Mouse (Mus musculus) liver, embryonic 11.5 days (tissue): ENCODE measurements around the gene Fbxl13. TPM values are rescaled to one million over a fixed set of nuclear protein-coding genes. Genes with fewer than 3 reads are reported as not detected.

ENCODE experiments used
- ATAC-seq: fragments of 200-750 bp; cut with Nextera tagmentation; replicated peaks from 2 replicates; pipeline ENCODE4 v1.8.0; 2017; ENCODE audit warnings: moderate number of reproducible peaks, mild to moderate bottlenecking, moderate TSS enrichment, moderate library complexity; ENCODE audit not compliant: low FRiP score
- DNase-seq: peaks from one replicate; pipeline ENCODE4 v3.0.0-alpha.2; 2017; ENCODE audit warnings: low spot score
- H3K27ac ChIP-seq: fragments of 300-500 bp; sonication (generic); 2 replicates; pipeline ENCODE4 v1.5.1; 2014; ENCODE audit warnings: mild to moderate bottlenecking, low read depth, low read length, control low read depth
- H3K27me3 ChIP-seq: fragments of 300-500 bp; sonication (generic); replicated peaks from 2 replicates; pipeline ENCODE4 v1.6.1; 2014; ENCODE audit warnings: low read length, mixed read lengths; ENCODE audit not compliant: control insufficient read depth, insufficient read depth
- H3K36me3 ChIP-seq: fragments of 300-500 bp; sonication (generic); 2 replicates; pipeline ENCODE4 v1.6.1; 2014; ENCODE audit warnings: mild to moderate bottlenecking, low read length, moderate library complexity, mixed read lengths; ENCODE audit not compliant: control insufficient read depth, insufficient read depth
- H3K4me1 ChIP-seq: fragments of 300-500 bp; sonication (generic); replicated peaks from 2 replicates; pipeline ENCODE4 v1.6.1; 2014; ENCODE audit warnings: low read length, mixed read lengths; ENCODE audit not compliant: control insufficient read depth, insufficient read depth
- H3K4me2 ChIP-seq: fragments of 300-500 bp; sonication (generic); 2 replicates; pipeline ENCODE4 v1.6.1; 2014; ENCODE audit warnings: mild to moderate bottlenecking, control low read depth, moderate library complexity
- H3K4me3 ChIP-seq: fragments of 300-500 bp; sonication (generic); 2 replicates; pipeline ENCODE4 v1.5.1; 2014; ENCODE audit warnings: low read depth, low read length, control low read depth
- H3K9ac ChIP-seq: fragments of 300-500 bp; sonication (generic); 2 replicates; pipeline ENCODE4 v1.6.1; 2014; ENCODE audit warnings: low read depth, low read length, control low read depth
- H3K9me3 ChIP-seq: fragments of 300-500 bp; sonication (generic); 2 replicates; pipeline ENCODE4 v1.6.1; 2016; ENCODE audit warnings: low read length, inconsistent platforms, mixed read lengths; ENCODE audit not compliant: control insufficient read depth
- WGBS: fragments of 180-500 bp; shearing (Covaris S2); extraction: QIAGEN DNeasy Blood & Tissue Kit; methylation state at CpG from one replicate; pipeline ENCODE4 v1.1.7; 2014; 5-methylcytosine and 5-hydroxymethylcytosine counted together
- polyA plus RNA-seq: library from polyadenylated mRNA; unstranded; fragments of >200 nt; fragmentation: Nextera tagmentation; extraction: Ambion mirVana; gene quantifications from 2 replicates; pipeline ENCODE4 v1.2.1, GENCODE M21; 2014

The Fbxl13 gene
- polyA plus RNA-seq, 1 experiment from 2014 or later = 0.23 TPM

GRCm38 (mm10) chr5:21496881-21497280 lies 148.6 kb downstream of the Fbxl13 start:
- no peak overlapping the region for H3K9ac ChIP-seq
- WGBS = 65% methylated on average over 3 of the region's 3 CpGs
- H3K4me2 ChIP-seq = no peak overlapping the region
- H3K9me3 ChIP-seq = no peaks in the 10 kb centered on the region
- no peak overlapping the region for H3K4me3 ChIP-seq
- H3K27me3 ChIP-seq = no peaks in the 10 kb centered on the region
- no peak overlapping the region for H3K27ac ChIP-seq
- H3K4me1 ChIP-seq = no peaks in the 10 kb centered on the region
- ATAC-seq (no peak), DNase-seq (no peak)
- no peaks in the 10 kb centered on the region for H3K36me3 ChIP-seq

- ATAC-seq = no peak
- Histone ChIP-seq H3K36me3 (no peaks in the 10 kb centered on the region), H3K4me2 (no peak overlapping the region), H3K4me1 (no peaks in the 10 kb centered on the region), H3K27me3 (no peaks in the 10 kb centered on the region), H3K9ac (no peak overlapping the region), H3K27ac (no peak overlapping the region), H3K9me3 (no peaks in the 10 kb centered on the region), H3K4me3 (no peak overlapping the region)
- no peak for DNase-seq
- 78% methylated on average over 6 of the region's 6 CpGs for WGBS
Measured at GRCm38 (mm10) chr5:21496321-21496720, 149.1 kb downstream of the Fbxl13 start.

GRCm38 (mm10) chr5:21494781-21495180 lies 150.7 kb downstream of the Fbxl13 start:
- Histone ChIP-seq H3K4me3 (no peak overlapping the region), H3K9ac (no peak overlapping the region), H3K27ac (no peak overlapping the region), H3K4me2 (no peak overlapping the region), H3K27me3 (no peaks in the 10 kb centered on the region), H3K4me1 (no peaks in the 10 kb centered on the region), H3K36me3 (no peaks in the 10 kb centered on the region), H3K9me3 (no peaks in the 10 kb centered on the region)
- ATAC-seq (no peak), DNase-seq (no peak)
- 35% methylated on average over 3 of the region's 3 CpGs for WGBS

DNA sequence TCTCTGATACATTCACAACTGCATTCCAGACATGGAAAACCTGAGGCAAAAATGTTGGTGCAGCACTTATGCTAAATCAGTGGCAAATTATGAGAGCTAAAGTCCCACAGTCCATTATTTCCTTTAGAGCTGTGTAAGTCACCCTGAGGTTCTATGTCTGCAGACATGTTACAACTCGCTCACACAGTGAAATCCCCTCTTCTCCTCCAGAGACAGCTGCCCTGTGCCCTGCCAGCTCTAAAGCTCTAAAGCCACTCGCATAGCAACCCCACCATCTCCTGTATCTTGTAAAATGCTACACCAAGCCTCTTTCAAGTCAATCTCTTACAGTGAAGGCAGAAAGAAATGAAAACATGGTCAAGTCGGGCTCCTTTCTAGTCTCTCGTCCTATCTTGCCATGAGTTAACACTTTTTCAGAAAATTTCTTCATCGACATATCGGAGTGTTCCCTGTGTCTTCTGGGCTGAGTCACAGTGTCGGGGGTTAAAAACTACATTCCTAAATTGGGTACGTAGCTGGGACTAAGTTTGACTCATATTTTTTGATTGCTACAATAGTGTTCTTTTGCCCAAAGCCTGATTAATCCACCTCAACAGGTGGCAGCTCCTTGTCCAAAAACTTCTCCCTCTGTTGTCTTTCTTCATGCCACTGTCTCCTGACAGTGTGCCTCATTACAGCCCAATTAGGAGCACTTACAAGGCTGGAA lies 152.0 kb downstream of the Fbxl13 start:
- Histone ChIP-seq H3K4me1 (no peaks in the 10 kb centered on the region), H3K27ac (no peak overlapping the region), H3K4me3 (no peak overlapping the region), H3K27me3 (no peaks in the 10 kb centered on the region), H3K9ac (no peak overlapping the region), H3K4me2 (no peak overlapping the region), H3K9me3 (no peaks in the 10 kb centered on the region), H3K36me3 (no peaks in the 10 kb centered on the region)
- ATAC-seq (no peak), DNase-seq (no peak)
- WGBS = 79% methylated on average over 8 of the region's 8 CpGs

- WGBS = 70% methylated on average over 3 of the region's 3 CpGs
- no peak for DNase-seq
- no peaks in the 10 kb centered on the region for H3K36me3 ChIP-seq
- H3K27me3 ChIP-seq = no peaks in the 10 kb centered on the region
- H3K9ac ChIP-seq = no peak overlapping the region
- H3K9me3 ChIP-seq = no peaks in the 10 kb centered on the region
- no peak overlapping the region for H3K4me2 ChIP-seq
- H3K4me1 ChIP-seq = no peaks in the 10 kb centered on the region
- H3K27ac ChIP-seq = no peak overlapping the region
- no peak overlapping the region for H3K4me3 ChIP-seq
- ATAC-seq = no peak
Measured at GRCm38 (mm10) chr5:21492213-21492612, 153.2 kb downstream of the Fbxl13 start.

- no peak overlapping the region for H3K27ac ChIP-seq
- ATAC-seq (no peak), DNase-seq (no peak)
- H3K36me3 ChIP-seq = no peaks in the 10 kb centered on the region
- no peaks in the 10 kb centered on the region for H3K9me3 ChIP-seq
- H3K9ac ChIP-seq = no peak overlapping the region
- H3K4me1 ChIP-seq = no peaks in the 10 kb centered on the region
- 79% methylated on average over 2 of the region's 2 CpGs for WGBS
- no peak overlapping the region for H3K4me2 ChIP-seq
- H3K4me3 ChIP-seq = no peak overlapping the region
- no peaks in the 10 kb centered on the region for H3K27me3 ChIP-seq
Measured at GRCm38 (mm10) chr5:21491469-21491868, 154.0 kb downstream of the Fbxl13 start.

GRCm38 (mm10) chr5:21489135-21489534 lies 156.3 kb downstream of the Fbxl13 start:
- no peak overlapping the region for H3K4me3 ChIP-seq
- H3K36me3 ChIP-seq = no peaks in the 10 kb centered on the region
- ATAC-seq (no peak), DNase-seq (no peak)
- WGBS = 82% methylated on average over 4 of the region's 4 CpGs
- no peak overlapping the region for H3K4me2 ChIP-seq
- H3K4me1 ChIP-seq = no peaks in the 10 kb centered on the region
- H3K9ac ChIP-seq = no peak overlapping the region
- H3K27me3 ChIP-seq = no peaks in the 10 kb centered on the region
- no peaks in the 10 kb centered on the region for H3K9me3 ChIP-seq
- no peak overlapping the region for H3K27ac ChIP-seq

DNA sequence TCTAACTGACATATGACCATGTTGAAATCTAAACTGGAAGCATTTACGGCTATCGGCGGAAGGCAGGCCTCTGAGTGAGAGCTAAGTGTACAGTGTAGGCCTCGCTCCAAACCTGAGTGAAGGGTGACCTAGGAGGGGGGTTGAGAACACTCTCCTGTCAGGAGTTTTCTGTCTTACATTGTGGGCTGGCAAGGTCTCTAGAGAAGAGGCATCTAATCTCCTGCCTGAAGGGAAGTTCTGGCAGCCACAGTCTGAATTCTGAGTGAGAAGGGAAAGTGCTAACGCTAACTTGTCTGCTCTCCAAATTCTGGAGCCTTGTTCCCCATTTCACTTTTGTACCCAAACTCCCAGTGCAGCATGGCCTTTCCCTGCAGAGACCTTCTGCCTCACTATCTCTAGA lies 156.9 kb downstream of the Fbxl13 start:
- Histone ChIP-seq H3K27me3 (no peaks in the 10 kb centered on the region), H3K9me3 (no peaks in the 10 kb centered on the region), H3K9ac (no peak overlapping the region), H3K4me1 (no peaks in the 10 kb centered on the region), H3K4me3 (no peak overlapping the region), H3K36me3 (no peaks in the 10 kb centered on the region), H3K4me2 (no peak overlapping the region), H3K27ac (no peak overlapping the region)
- 81% methylated on average over 5 of the region's 5 CpGs for WGBS
- DNase-seq (no peak), ATAC-seq (no peak)

DNA sequence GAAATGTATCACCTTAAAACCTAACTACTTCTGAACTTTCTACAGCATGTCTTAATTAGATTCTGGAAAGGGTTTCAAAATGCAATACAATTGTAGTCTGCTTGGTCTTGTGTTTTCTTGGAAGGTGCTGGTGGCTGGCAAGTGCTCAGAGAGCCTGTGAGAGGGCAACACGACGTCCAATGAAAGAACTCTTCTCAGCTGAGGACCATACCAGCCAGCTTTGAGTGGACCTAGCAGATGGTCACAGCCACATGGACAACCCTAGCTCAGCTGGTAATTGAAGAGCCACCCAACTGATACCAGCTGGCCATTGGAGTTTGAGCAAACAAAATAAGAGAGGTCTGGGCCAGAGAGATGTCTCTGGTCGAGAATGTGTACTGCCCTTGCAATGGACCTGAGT lies 157.7 kb downstream of the Fbxl13 start:
- no peak overlapping the region for H3K4me2 ChIP-seq
- 91% methylated on average over 3 of the region's 3 CpGs for WGBS
- DNase-seq = no peak

More for the DNA sequence above, 157.7 kb downstream of the Fbxl13 start:
- Histone ChIP-seq H3K36me3 (no peaks in the 10 kb centered on the region), H3K4me3 (no peak overlapping the region), H3K9me3 (no peaks in the 10 kb centered on the region), H3K4me1 (no peaks in the 10 kb centered on the region), H3K9ac (no peak overlapping the region), H3K27me3 (no peaks in the 10 kb centered on the region), H3K27ac (no peak overlapping the region)
- ATAC-seq = no peak
